Mouse (Mus musculus): ENCODE measurements around the gene Srsf3.
"Not testable (repeated sequence)": the region's sequence is repeated elsewhere in the genome, so short reads cannot be mapped to it uniquely, and the experiment has no call there.

Gene Srsf3

GRCm38 (mm10) chr17:29032274-29033069, at the start of gene Srsf3:
TSS of gene Srsf3 (plus strand) at chr17:29032628.
- peak; percentile 97 for DNase-seq (ENCODE audit: inconsistent ontology term)

GRCm38 (mm10) chr17:28984724-28985420, 47.6 kb upstream of the Srsf3 start:
- no peak for DNase-seq (ENCODE audit: inconsistent ontology term)

- no peak for DNase-seq (ENCODE audit: inconsistent ontology term)
These were observed 45.6 kb upstream of the Srsf3 start for GRCm38 (mm10) chr17:28986833-28987232.

- no peak for DNase-seq (ENCODE audit: inconsistent ontology term)
These were observed 44.7 kb upstream of the Srsf3 start for GRCm38 (mm10) chr17:28987713-28988112.

GRCm38 (mm10) chr17:28988291-28988690, 44.1 kb upstream of the Srsf3 start:
- DNase-seq (ENCODE audit: inconsistent ontology term) = no peak

GRCm38 (mm10) chr17:28988996-28989395, 43.4 kb upstream of the Srsf3 start:
- no peak for DNase-seq (ENCODE audit: inconsistent ontology term)

GRCm38 (mm10) chr17:28990060-28990459, 42.4 kb upstream of the Srsf3 start:
- no peak for DNase-seq (ENCODE audit: inconsistent ontology term)

- DNase-seq (ENCODE audit: inconsistent ontology term) = no peak
These were observed 41.1 kb upstream of the Srsf3 start for GRCm38 (mm10) chr17:28991286-28991685.

- peak; percentile 69 for DNase-seq (ENCODE audit: inconsistent ontology term)
These were observed 40.3 kb upstream of the Srsf3 start for GRCm38 (mm10) chr17:28992105-28992504.

GRCm38 (mm10) chr17:28993004-28993403, 39.4 kb upstream of the Srsf3 start:
- DNase-seq (ENCODE audit: inconsistent ontology term) = not testable (repeated sequence)

- DNase-seq (ENCODE audit: inconsistent ontology term) = no peak
These were observed 37.8 kb upstream of the Srsf3 start for GRCm38 (mm10) chr17:28994615-28995014.

- DNase-seq (ENCODE audit: inconsistent ontology term) = no peak
These were observed 32.0 kb upstream of the Srsf3 start for GRCm38 (mm10) chr17:29000465-29000864.

- no peak for DNase-seq (ENCODE audit: inconsistent ontology term)
These were observed 28.7 kb upstream of the Srsf3 start for GRCm38 (mm10) chr17:29003740-29004139.

- DNase-seq (ENCODE audit: inconsistent ontology term) = no peak
These were observed 27.4 kb upstream of the Srsf3 start for GRCm38 (mm10) chr17:29005002-29005401.

GRCm38 (mm10) chr17:29006812-29007211, 25.6 kb upstream of the Srsf3 start:
- DNase-seq (ENCODE audit: inconsistent ontology term) = no peak

GRCm38 (mm10) chr17:29007243-29007640, 25.2 kb upstream of the Srsf3 start:
- no peak for DNase-seq (ENCODE audit: inconsistent ontology term)

- peak; percentile 92 for DNase-seq (ENCODE audit: inconsistent ontology term)
These were observed 24.6 kb upstream of the Srsf3 start, which contains the start of gene Stk38 for GRCm38 (mm10) chr17:29007641-29008325. TSS of gene Stk38 (minus strand) at chr17:29007995.

- no peak for DNase-seq (ENCODE audit: inconsistent ontology term)
These were observed 24.1 kb upstream of the Srsf3 start for GRCm38 (mm10) chr17:29008326-29008650.

GRCm38 (mm10) chr17:29009181-29009580, 23.2 kb upstream of the Srsf3 start:
- no peak for DNase-seq (ENCODE audit: inconsistent ontology term)

- no peak for DNase-seq (ENCODE audit: inconsistent ontology term)
These were observed 18.2 kb upstream of the Srsf3 start for GRCm38 (mm10) chr17:29014235-29014634.

GRCm38 (mm10) chr17:29015638-29016037, 16.8 kb upstream of the Srsf3 start:
- no peak for DNase-seq (ENCODE audit: inconsistent ontology term)

GRCm38 (mm10) chr17:29016705-29017104, 15.7 kb upstream of the Srsf3 start:
- no peak for DNase-seq (ENCODE audit: inconsistent ontology term)

Measured in Muller cell, postnatal 12 days (primary cell).